Mouse (Mus musculus): ENCODE measurements at regions not wholly inside any gene's neighbourhood (a gene's known extent, or its start where the extent isn't known, plus 50 kb on each side); places are given as distances from the start of the nearest gene placed in this dataset.
"Not testable (repeated sequence)": the region's sequence is repeated elsewhere in the genome, so short reads cannot be mapped to it uniquely, and the experiment has no call there.

DNA sequence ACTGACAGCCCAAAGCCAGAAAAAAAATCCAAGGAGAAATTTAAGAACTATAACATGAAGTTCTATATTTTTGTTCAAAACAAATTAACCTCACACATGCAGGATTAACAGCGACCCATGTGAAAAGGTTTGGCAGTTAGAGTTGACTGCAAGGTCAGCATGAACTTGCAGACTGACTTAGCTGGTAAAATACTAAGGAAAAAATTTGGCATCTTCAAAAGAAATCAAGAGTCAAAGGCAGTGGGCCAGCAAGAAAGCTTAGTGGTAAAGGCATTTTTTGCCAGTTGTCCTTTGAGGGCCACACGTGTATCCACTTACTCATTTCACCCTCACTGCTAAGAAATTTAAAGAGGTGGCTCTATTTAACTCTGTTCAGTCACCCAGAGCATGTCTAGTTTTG lies 440.2 kb upstream of the Hsf2 start:
- DNase-seq, result no peak

DNA sequence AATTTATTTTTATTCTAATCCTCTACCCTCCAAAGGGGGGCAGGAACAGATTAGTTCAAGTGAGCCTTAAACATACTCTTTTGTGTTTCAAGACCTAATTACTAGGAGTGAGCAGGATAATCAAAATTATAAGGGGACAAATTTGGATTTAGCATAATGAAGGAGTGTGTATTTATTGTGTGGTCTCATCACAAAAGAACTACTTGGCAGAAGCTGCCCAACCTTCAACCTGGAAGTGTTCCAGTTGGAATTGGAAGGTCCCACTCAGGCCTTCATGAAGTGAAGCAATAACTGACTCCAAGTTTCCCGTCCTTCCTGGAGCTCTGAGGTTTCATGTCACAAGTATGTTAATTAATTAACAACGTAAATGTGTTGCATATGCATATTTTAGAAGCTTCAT lies 439.3 kb upstream of the Hsf2 start:
- DNase-seq, result no peak

DNA sequence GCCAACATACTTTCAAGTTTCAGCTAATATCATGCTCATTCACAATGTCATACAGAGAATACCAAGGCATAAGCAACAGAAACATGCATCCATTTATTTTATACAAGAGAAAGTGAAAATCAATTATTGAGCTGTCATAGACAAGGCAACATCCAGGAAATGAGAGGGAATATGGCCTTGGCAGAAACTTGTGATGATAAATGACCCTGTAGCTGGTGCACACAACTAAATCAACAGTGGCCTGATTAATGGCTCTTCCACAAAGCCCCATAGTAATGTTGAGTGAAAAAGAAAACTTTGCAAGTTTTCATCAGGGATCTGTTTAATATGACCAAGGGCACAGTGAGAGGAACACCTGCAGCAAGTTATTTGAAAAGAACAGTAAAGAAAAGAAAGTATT lies 438.5 kb upstream of the Hsf2 start:
- DNase-seq, result no peak

DNA sequence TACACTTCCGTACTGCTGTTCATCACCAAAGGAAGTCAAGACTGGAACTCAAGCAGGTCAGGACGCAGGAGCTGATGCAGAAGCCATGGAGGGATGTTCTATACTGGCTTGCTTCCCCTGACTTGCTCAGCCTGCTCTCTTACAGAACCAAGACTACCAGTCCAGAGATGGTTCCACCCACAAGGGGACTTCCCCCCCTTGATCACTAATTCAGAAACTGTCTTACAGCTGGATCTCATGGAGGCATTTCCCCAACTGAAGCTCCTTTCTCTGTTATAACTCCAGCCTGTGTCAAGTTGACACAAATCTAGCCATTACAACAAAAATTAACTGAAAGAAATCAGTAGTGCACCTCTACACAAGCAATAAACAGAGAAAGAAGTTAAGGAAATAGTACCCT lies 432.8 kb upstream of the Hsf2 start:
- DNase-seq, result not testable (repeated sequence)

DNA sequence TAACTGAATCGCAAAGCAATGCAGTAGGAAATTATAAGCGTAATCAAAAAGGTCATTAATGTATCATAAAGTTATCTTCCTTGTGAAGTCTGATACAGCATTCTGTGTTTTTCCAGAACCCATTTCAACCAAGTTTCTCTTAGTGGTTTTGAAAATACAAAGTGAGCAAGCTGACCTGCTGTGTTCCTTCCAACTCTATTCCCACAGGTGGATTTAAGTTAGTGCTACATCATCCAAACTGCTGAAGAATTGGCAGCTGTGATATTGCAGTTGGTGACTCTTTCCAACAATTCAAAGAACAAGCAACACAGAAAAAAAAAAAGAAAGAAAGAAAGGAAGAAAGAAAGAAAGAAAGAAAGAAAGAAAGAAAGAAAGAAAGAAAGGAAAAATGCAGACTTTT lies 396.1 kb upstream of the Hsf2 start:
- DNase-seq, result no peak

DNA sequence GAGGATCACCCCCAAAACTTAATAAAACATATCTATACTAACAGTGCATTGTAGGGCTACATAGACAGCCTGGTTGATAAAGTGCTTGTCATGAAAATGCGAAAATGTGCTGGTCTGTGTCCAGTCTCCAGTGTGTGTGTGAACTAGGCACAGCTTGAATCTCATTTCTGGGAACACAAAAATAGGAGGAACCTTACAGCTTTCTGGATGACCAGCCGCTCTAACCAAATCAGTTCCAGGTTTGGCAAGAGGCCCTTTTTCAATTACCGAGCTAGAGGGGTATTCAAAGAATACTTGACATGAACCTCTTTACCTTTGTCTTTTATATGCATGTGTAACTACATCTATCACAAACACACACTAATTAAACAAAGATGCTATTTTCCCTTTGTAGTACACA lies 390.3 kb upstream of the Hsf2 start:
- no peak for DNase-seq

DNA sequence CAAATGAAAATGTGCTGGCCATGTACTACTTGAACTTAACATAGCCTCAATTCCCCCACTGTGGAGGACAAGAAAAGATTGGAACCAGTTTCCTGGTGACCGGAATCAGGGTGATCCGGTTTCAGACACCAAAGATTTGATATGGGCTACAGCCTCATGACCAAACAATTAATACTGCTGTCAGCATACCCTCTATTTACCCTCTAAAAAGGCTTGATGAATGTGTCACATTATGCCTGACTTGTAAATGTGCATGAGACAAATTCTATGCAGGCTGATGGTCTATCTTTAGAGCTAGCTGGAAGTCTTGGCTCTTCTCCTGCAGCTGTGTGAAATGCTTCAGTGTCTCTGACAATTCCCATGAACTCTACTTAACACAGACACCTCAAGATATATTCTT lies 372.8 kb upstream of the Hsf2 start:
- no peak for DNase-seq

GRCm38 (mm10) chr10:57114696-57115271 lies 371.4 kb upstream of the Hsf2 start:
- no peak for DNase-seq

- DNase-seq, result no peak
Measured at GRCm38 (mm10) chr10:57121514-57121913, 364.7 kb upstream of the Hsf2 start.

DNA sequence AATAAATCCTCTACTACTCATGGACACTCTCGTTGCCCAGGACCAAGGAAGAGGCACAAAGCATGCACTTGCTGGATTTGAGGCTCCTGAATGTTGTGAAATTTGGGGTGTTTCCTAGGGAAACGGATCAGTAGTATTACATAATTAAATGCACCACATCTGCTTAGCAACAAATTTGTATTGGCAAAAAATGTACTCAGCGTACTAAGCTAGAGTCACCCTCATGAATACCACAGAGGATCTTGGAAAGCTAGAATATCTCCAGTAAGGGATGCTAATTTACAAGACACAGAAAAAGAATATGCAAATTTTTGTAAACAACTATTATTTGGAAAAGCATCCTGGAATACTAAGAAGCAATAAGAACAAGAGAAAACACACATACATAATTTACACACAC lies 359.0 kb upstream of the Hsf2 start:
- no peak for DNase-seq

GRCm38 (mm10) chr10:57156426-57156825 lies 329.8 kb upstream of the Hsf2 start:
- no peak for DNase-seq

DNA sequence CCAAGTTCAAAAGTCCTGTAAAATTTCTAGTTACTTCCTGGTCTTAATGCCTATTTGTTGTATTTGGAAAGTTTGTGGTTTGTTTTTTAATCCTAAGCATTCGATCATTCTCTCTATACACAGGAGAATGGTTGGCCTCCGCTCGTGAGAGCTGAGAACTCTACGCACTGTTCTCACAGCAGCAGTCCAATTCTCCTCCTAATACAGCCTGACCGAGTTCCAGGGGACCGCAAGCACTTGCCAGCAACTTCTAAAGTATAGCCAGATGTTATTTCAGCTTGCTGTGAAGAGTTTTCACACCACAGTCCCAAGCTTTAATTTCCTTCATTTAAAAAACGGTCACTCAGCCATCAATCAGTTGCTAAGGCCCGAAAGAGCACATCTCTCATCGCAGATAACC lies 329.3 kb upstream of the Hsf2 start:
- DNase-seq, result no peak

- DNase-seq, result no peak
Measured at GRCm38 (mm10) chr10:57160546-57160945, 325.6 kb upstream of the Hsf2 start.

GRCm38 (mm10) chr10:57163359-57163758 lies 322.8 kb upstream of the Hsf2 start:
- no peak for DNase-seq

DNA sequence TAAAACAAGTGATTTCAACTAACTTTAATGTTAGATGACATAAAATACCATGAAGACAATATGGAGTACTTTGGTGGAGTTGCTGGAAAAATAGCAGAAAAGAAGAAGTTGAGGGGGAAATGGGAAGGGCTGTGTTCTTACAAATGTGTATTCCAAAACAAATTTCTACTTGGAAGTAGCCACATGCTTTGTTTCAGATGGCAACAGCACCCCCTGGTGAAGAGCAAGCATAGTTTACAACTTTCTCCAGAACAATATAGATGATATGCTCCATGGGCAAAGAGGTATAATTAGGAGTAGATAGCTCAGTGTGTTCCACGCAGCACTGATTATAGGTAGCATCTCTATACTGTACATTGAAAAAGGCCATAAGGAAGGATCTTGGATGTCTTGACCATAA lies 302.6 kb upstream of the Hsf2 start:
- DNase-seq, result no peak

DNA sequence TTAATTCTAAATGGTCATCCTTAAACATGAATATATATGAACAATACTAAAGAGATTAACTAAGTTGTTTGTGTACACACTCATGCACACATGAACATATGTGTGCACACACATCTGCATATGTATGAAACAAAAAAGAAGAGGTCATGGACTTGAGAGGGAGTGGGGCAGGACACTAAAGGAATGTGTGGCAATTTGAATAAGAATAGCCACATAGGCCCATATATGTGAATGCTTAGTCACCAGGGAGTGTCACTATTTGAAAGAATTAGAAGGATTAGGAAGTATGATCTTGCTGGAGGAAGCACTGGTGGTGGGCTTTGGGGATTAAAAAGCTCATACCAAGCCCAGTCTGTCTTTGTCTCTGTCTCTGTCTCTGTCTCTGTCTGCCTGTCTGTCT lies 275.5 kb upstream of the Hsf2 start:
- DNase-seq, result no peak

- no peak for DNase-seq
Measured at GRCm38 (mm10) chr10:57231117-57231516, 255.1 kb upstream of the Hsf2 start.

DNA sequence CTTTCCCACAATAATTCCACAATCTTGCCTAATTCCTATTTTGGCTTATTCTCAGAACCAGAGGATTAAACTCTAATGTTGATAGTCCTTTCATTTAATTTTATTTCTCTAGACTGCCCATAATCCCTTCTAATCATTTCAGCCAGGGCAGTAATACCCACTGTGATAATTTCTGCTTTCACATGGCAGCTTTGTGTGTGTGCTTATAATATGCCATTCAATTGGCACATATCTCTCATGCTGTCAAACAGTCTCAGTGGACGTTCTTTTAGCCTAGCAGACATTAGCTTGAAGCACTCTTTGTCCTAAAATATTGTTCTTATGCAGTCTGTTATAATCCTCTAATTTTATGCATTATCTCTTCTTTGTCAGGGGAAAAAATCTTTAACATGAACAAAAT lies 205.0 kb upstream of the Hsf2 start:
- no peak for DNase-seq

DNA sequence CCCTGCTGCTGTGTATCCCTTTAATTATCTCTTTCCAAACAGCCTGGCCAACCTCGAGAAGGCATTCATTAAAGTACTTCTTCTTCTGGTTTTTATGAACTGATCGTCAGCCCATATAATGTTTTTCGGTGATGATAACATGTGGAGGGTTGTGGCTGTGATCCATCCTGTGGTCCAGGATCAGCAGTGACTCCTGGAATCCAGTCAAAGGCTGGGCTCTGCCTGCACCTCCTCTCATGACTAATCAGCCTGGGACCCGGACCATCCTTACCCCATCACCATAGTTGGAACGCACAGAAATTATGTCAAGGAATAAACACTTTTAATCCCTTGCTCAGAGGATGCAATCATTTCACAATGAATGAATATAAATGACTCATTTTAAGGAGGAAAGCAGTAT lies 203.3 kb upstream of the Hsf2 start:
- DNase-seq, result no peak

DNA sequence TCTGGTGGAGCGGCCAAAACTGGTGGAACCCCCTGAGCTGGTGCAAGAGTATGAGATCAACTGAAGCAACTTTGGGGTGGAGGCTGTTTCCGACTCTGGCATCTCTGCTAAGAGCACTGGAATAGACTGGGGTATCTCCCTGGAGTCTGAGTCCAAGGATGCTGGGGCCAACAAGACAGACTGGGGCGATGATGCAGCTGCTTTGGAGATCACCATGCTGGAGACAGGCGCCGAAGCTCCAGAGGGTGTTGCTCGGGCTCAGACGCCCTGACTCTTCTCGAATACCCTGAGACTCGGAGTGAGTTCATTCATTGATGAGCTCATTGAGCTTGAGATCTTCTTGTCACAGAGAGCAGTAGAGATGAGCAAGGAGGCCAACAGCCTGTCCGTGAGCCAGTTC lies 194.6 kb upstream of the Hsf2 start:
- no peak for DNase-seq

GRCm38 (mm10) chr10:57313799-57314198 lies 172.4 kb upstream of the Hsf2 start:
- no peak for DNase-seq

- no peak for DNase-seq
Measured at GRCm38 (mm10) chr10:57317067-57317466, 169.1 kb upstream of the Hsf2 start.

GRCm38 (mm10) chr10:57319171-57319570 lies 167.0 kb upstream of the Hsf2 start:
- no peak for DNase-seq

GRCm38 (mm10) chr10:57322717-57323424 lies 163.3 kb upstream of the Hsf2 start:
- no peak for DNase-seq

DNA sequence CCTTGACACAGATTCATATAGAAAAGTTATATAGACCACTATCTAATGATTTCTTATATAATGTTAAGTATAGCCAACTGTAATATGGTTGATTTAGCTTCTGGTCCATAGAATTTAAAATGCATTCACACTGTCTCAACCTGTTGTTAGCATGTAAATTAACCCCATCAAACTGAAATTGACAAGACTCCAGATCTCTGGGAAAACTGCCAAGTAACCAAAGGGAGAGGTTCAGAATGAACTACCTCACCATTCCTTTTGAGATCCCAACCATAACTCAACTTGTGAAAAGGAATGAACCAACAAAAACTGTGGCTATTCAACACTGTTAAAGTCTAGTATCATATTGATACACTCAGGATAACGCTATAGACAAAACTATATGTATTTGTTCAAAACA lies 162.0 kb upstream of the Hsf2 start:
- no peak for DNase-seq
